Mouse (Mus musculus) erythroid progenitor cell, adult 5-6 weeks (primary cell): ENCODE results near the gene Cyb5d1. TPM values are rescaled to one million over a fixed set of nuclear protein-coding genes. Genes with fewer than 3 reads are reported as not detected.

Experiments
- ATAC-seq: replicated peaks from 2 replicates; pipeline ENCODE4 v1.8.0; 2016; ENCODE audit warnings: moderate number of reproducible peaks, mild to moderate bottlenecking, moderate TSS enrichment, inconsistent platforms; ENCODE audit not compliant: poor library complexity, low FRiP score, severe bottlenecking
- total RNA-seq, 2 experiments: library from RNA; stranded (forward) in 1 of 2; stranded (reverse) in 1 of 2; fragments of 150-400 nt in 1 of 2; fragments of 186-747, 209-891 nt in 1 of 2; gene quantifications; 2 replicates each; pipeline versions ENCODE4 v1.2.3 to v1.2.4; 2015 to 2017; ENCODE audit warnings: low replicate concordance in 2 of 2

Gene Cyb5d1
- total RNA-seq, 2 experiments from 2014 or later: 11.7 to 32.5 TPM

DNA sequence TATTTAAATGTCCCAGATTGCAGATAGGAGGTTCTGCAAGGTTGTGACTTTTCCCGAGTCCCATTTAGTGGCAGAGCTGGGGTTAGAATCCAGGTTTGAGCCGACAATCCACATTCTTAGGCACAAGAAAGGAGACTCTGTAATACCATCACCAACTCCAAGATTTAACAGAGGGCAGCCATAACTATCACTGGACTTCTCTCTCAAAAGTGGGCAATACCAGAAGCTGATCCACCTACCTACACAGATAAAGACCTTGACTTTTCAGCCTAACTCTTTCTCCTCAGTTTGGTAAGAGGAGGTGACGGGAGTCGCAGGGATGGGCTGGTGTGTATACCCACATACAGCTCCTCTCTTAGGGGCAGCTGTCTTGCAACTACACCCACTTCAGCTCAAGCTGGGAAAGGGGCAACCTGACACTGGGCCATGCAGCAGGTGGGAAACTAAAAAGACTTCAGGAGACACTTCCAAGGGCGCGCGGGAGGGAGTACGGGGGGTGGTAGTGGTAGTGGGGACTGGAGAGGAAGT lies 21.6 kb upstream of the Cyb5d1 start:
- no peak for ATAC-seq

DNA sequence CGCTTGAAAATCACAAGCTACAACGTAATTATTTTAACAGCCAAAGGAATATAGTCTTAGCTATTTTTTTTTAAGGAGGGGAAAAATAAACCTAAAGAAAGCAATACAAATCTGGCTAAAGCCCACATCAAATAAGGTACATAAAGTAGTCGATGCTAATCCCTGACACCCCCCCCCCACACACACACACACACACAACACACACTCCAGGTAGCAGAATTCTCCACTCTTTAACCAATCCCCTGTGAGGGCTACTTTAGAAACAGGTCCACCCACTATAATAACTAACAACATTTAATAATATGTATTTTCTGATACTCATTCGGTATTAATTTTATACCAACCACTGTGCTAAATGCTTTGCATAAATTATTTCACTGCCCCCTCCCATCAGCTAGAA lies 21.1 kb upstream of the Cyb5d1 start:
- ATAC-seq: no peak

DNA sequence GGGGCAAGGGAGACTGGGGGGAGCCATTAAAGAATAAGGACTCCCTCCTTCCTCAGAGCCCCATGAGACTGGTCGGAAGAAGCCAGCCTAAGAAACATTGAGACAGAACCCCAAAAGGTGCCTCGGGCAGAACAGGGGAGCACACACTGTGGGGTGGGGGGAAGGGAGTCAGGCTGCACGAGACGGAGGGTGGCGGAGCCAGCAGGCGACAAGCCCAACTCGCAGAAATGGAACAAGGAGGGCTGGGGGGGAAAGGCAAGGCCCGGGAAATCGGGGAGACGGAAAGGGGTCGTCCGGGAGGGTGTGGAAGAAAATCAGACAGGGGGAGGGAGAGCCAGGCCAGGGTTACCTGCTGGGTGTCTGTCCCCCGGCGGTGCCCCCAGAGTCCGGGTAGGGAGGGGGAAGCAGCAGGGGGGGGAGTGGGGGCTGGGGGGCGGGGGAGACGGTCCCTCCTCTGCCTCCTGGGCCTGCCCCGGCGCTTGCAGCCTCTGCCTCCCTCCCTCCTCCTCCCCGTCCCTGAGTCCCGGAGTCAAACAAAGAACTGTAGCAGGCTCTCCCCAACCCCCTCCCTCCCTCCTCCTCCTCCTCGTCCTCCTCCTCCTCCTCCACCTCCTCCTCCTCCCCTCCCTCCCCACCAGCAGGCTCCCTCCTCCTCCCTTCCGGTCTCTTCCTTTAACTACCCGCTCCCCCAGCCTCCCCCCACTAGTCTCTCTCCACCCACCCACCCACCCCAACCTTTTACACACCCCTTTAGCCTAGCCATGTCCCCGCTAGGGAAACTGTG lies 20.4 kb upstream of the Cyb5d1 start:
- no peak for ATAC-seq

DNA sequence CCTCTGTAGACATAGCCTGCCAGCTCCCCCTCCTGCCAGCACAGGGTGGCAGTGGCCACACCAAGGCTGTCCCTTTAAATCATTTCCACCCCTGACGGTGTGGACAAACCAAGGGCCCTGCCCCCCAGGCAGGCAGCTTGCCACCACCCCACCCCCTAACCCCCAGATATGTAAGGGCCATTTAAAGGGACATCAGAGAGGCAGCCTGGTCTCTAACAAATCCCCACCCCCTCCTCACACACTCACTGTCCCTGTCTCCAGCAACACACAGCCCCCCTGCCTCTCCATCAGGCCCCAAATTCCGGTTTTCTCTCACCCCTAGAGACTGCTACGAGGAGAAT lies 19.9 kb upstream of the Cyb5d1 start:
- ATAC-seq: no peak

DNA sequence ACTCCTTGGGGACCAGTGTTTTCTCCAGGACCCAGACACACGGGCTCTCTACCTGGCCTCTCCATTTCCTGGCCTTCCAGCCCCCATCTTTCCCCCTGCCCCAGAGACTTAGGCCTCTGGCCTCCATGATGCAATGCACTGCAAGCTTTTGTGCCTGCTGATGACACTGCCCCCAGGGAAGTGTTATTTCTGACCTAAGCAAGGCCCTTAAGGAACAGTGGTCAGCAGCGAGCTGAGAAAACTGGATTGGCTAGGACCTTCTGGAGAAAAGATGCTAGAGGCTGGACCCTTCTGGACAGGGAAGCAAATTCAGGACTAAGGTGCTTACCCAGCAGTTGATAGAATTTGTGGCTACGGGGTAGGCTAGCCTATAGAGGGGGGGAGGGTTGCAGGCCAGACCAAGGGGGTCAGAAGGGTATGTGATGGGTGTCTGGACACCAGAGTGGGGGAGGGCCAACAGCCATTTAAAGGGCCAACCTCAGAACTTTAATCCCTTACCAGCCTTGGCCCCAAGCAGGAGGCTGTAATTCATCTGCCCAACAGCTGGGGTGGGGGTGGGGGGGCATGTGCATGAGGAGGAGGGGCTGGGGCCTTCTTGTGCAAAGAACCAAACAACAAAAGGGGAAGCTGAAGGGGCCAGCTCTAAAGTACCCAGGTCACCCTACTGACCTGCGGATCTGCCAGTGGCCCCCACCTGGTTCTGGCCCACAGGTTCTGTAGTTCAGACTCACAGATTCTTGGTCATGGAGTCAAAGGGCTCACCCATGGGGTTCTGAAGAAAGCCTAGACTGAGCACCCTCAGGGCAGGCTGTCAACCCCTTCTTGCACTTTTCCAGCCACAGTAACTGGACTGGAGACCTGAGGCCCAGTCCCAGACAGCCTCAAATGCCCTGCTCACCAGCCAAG lies 19.2 kb upstream of the Cyb5d1 start:
- ATAC-seq: no peak

DNA sequence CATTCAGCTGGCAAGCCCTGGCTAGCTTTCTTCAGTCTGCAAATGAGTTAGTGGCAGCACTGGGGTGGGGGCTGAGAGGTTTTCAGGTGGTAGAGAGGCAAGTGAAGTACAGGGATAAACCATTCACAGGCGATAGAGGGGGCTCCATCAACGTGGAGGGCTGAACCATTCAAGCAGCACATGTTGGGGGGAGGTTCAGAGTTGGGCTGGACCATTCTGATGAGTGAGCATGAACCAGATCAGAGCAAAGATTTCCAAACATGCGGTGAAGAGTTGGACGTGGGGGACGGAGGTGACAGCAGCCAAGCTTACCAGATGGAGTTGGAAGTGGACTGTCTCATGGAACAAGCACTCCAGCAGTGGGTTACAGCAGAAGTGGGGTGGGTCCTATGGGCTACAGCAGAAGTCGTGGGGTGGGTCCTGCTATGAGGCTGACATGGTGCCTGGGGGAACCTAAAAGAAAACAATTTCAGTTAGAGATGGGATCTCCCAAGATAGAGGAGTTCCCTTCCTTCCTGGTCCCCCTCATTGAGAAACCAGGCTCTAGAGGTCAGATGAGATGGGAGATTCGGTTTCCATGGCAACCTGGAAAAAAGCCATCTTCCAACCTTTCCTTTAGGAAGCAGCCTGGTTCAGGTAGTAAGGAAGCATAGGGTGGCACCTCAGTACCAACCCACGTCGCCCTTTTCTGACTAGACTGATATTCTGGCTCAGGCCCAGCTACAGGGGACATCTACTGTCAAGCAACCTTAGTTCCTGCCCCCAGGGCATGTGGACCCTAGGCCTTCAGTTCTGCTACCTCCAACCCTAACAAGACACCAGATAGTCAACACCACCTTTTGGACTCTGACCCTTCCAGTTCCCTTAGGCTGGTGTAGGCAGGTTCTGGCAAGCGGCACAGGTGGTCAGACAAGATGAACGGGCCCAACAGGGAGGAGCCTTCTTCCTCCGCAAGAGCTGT lies 18.1 kb upstream of the Cyb5d1 start, which contains the start of gene Kdm6b:
Gene Kdm6b (minus strand): TSS at position 455 of the 961 bp plus-strand sequence.
- no peak for ATAC-seq

DNA sequence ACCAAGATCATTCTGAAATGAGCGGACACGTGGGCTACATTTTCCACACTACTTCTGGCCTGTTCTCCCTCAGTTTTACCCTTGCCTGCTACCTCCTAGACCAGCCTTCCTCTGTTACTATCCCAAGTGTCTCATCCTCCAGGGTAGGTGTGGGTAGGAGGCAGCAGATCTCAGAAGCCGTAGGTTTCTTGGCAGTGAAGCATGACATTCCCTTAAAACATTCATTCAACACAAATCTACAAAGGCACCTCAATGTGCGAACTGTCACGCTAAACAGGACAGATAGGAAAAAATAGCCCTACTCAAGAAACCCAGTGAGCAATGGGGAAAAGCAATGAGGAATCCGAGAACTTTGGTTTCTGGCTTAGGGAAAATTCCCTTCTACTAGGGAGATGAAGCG lies 17.1 kb upstream of the Cyb5d1 start:
- ATAC-seq: no peak

DNA sequence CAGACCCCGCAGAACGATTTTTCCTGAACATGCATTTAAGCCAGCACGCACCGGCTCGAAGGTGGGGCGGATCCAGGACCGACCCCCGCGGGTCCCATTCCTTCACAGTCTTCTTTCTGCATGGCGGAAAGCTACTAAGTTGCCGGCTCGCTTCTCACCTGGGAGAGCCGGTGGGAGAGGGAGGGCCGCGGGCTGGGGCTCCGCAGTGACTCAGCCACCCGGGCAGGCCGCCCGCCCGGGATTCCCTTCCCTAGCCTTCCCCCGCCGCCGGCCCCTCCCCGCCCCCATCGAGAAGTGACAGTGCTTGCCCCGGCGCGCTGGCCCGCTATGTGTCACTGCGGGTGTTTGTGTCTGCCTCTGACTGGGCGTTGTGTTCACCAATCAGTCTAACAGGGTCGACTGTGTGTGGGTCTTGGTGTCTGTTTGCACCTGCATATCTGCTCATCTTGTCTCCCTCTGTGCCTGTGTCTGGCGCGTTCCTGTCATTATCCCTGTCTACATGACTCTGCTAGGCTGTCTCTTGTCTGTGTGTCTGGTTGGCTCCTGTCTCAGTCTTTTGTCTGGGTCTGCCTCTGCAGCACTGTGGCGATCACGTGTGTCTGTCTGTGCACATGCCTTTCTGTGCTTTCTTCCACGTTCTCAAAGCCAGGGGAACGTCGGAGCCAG lies 16.2 kb upstream of the Cyb5d1 start:
- ATAC-seq: no peak; the same call in 1 of the 2 replicates

DNA sequence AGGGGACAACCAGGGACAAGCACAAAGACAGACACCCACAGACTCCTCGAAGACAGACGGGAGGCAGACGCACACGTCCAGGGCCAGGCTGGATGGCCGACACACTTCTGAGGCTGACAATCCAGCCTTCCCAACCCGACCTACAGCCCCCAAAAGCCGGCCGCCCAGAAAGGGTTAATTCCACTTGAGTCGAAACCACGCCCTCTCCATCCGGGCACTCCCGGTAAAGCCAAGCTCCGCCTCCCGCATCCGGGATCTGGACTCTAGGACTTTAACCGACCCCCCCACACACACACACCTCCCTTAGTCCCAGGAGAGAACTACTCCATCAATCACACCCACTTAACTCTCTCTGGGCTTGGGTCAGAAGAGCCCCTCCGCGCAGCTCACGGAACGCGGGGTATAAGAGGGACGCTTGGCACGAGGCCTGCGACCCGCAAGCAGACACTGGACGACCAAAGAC lies 15.7 kb upstream of the Cyb5d1 start:
- peak; percentile 40 for ATAC-seq

DNA sequence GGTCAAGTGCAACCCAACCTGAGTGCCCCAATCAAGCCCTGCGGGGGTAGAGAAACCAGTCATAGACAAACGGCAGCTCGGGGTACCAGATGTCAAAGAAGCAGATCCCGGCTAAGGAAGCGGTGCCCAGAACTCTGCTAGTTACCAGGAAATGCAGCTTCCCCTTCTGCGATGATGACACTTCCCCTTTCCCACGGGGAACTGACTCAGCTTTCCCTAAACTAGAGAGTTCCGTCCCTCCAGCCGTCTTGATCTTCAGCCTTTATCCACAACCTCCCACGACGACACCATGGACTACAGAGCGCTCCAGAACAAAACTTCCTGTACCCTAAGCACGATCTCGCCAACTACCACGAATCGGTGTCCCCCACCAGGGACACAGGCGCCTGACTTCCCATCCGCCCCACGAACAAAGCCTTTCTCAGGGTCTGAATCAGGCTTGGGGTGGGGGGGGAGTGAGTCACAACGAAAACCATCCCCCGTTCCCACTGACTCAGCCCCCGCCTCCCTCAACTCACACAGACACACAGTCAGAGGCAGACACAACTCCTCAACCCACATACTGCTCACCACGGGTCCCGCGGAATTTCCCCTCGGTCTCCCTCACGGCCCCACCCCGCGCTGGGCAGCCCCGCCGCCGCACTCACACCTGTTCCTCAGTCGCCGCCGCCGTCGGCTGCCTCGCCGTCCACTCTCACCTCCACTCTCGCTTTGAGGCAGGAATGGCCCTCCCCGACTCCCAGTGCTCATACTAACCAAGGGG lies 15.1 kb upstream of the Cyb5d1 start:
- ATAC-seq: no peak

DNA sequence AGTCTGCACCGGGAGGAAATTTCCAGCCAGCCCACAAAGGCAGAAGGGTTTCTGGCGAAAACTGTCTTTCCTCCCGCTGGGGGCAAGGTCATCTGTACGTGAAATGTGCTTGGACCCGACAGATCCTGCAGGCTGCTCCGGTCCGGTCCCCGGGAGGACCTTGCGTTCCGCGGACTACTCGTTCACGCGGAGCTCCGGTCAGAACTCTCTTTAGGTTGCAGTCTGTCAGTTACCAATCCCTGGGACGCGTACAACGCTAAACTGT lies 14.5 kb upstream of the Cyb5d1 start:
- ATAC-seq: no peak

DNA sequence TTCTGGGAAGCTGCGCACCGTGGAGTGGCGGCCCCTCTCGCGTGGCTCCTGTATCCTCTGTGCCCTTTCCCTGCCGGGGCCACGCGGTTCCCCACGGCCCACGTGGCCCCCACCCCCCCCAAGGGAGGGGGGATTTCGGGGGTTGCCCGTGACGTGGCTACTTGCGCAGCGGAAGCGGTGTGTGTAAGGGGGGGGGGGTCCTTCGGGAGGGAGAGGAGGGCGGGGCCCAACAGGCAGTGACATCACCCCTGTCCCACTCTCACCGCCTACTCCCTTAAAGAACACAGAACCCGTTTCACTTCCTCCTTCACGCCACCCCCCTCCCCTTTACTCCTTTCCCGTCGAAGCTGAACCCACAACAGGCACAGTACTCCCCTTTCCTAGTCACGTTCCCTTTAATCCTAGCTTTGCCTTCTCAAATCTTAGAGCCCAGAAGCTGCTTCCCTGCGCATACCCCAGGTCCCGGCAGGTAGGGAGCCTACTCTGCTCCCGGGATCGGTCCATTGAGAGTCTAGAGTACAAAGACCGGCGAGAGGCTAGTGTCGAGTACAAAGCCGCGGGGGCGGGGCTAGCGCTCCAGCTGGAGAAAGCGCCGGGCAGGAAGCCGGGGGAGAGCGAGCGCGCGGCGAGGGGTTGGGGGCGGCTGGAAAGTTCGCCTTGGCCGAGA lies 14.1 kb upstream of the Cyb5d1 start:
- ATAC-seq: 0 out of 2 replicates have a peak, but pooled peaks have one; percentile 31

DNA sequence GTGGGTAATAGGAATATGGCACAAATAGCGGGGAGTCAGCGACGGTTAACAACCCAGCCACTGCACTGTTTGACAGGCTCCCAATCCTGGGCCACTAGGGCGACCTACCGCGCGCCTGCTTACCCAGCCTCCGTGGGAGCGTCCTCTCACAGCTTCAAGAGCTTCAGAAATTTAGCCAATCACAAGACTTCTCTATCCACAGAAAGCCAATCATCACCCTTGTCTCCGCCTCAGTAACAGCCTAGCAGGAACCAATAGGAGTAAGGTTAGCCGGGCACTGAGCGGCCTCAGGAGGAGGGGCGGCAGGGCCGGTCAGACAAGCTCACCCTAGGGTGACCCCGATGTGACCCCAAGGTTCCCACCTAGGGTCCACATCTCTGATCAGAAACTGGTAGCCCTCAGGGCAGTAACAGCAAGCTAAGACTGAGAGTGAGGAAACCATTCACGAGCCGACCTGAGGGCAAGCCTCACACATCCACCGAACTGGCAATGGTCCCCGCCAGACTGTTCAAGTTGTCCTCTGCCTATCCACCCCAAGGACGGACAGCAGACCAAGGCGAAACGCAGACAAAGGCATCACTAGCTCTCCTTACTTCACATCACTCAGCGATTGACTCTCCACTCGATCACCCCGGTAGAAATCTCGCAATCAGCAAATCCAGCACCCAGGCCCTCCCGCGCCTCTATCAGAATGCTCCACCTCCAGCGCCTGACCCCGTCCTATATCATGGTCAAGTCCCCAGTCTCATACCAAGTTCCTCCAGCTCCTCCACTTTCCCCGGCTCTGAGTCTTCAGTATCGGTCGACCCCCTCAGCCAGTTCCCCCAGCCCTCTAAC lies 13.3 kb upstream of the Cyb5d1 start:
- peak; percentile 82 for ATAC-seq

DNA sequence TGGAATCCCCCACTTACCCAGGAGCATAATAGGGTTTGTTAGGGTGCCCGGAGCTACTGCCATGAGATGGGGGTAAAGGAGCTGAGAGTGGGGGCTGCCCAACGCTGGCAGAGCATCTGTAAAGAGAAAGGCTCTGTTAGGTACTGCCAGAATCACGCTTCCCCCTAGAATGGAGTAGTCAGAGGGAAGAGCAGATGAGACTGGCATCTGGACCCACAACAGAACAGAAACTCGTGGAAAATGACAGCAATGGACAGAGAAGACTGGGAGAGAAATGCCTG lies 12.2 kb upstream of the Cyb5d1 start:
- no peak for ATAC-seq

DNA sequence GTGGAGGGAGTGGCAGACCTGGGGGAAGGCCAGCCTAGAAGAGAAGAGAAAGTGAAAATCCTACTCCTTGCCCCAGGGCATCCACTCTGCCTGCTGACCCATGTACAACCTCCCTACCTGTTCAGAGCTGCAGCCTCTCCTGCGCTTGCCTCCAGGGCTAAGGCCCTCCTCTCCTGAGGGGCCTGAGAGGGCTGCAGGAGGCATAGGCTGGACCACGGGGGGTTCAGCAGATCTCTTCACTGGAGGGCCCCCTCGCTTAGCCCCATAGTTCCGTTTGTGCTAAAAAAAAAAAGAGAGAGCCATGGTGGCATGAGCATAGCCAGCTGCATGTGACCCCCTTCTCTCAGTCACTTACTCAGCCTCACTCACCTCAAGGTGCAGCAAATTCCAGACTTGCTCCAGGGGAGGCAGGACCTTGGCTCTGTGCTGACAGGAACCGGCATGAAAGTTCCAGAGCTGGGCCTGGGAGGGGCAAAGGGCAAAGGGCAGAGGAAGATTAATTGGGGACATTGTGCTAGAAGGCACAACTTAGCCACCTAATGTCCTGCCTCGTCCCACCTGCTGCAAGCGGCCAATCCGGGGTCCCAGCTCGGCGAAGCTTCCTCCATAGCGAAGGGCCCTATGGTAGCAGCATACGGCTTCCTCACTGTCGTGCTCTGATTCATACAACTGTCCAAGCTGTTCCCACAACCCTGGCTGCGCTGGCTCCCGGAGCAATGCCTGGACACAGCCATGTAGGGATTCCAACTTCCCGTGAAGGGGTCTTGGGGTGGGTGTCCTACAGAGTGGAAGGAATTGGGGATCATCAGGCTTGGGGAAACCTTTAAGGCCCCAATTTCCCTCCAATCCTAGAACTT lies 11.7 kb upstream of the Cyb5d1 start:
- no peak for ATAC-seq

DNA sequence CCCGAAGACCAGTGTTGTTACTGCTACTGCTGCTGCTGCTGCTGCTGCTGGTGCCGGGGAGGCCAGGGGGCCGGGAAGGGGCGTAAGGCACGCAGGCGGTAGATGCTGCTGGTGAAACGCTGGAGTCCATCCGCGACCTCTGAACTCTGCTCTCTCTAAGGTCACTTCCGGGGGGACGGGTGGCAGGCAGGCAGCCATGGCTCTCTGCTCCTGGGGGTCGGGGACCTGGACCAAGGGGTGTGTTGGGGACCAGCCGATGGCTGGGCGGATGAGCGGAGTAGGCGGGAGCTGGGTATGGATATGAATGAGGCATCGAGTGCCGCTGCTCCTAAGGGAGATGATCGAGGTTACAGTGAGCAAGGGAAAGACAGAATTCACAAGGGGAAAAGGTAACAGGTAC lies 10.9 kb upstream of the Cyb5d1 start:
- no peak for ATAC-seq
